Mouse (Mus musculus) liver, adult (tissue): ENCODE measurements around the gene Fam222b.

Source experiments
- GATA4 ChIP-seq: IDR thresholded peaks from 2 replicates; pipeline ENCODE4 v1.6.1; 2014; ENCODE audit warnings: mild to moderate bottlenecking, low read length; ENCODE audit not compliant: insufficient replicate concordance

The Fam222b gene

GRCm38 (mm10) chr11:78116146-78116410, 21.6 kb downstream of the Fam222b start:
- TF ChIP-seq GATA4, result no peak

GRCm38 (mm10) chr11:78118467-78118866, 24.0 kb downstream of the Fam222b start:
- TF ChIP-seq GATA4, result no peak

GRCm38 (mm10) chr11:78119898-78120297, 25.4 kb downstream of the Fam222b start:
- no peak for TF ChIP-seq GATA4

DNA sequence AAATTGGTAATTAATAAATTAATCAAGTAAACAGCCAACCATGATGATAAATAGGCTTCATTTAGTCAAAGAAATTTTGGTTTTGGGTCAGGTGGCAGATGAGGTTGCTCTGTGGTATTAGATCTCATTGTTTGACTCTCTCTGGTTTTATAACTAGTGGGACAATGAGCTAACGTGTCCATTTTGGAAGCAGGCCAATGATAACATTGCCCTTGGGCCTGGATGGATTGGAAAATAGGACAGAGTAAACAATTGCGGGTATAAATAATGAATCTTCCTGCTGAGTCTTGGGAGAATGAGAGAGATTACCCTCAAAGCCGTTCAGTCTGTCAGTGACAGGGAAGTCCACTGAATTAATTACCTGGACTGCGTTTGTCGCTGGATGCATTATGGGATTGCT, 26.7 kb downstream of the Fam222b start:
- TF ChIP-seq GATA4, result no peak

DNA sequence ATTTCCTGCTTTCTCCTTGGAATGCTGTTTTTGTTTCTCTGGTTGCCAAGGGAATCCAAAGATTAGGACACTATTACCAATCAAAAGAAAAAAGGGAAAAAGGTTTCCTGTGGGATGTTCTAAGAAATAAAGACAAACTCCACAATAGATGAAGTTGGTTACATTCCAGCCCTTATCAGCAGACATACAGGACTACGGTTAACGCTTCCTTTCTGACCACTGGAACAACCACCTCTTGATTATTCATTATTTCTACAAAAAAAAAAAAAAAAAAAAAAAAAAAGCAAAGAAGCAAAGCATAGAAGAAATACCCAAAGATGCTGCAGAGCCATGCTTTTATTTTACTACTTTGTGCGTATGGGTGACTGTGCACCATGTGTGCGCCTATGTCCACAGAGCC, 28.4 kb downstream of the Fam222b start:
- TF ChIP-seq GATA4, result peak; percentile 73; the same call in 1 of the 2 replicates

DNA sequence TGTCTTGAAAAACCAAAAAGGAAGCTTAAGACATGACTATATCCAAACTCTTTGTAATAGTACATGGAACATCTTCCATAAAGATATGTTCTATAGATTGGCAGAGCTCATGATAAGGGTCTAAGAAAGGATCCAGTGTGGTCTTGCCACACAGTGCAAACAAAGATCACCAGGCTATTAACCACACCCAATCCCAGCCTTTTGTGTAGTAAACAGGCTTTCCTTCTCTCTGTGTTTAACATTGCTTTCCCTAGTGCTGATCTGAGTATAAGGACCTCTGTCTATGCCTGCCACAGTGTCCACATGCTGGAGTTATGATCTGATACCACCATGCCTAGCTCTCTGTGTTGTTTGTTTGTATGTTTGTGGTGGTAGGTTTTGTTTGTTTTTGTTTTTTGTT, 29.3 kb downstream of the Fam222b start:
- TF ChIP-seq GATA4, result no peak

DNA sequence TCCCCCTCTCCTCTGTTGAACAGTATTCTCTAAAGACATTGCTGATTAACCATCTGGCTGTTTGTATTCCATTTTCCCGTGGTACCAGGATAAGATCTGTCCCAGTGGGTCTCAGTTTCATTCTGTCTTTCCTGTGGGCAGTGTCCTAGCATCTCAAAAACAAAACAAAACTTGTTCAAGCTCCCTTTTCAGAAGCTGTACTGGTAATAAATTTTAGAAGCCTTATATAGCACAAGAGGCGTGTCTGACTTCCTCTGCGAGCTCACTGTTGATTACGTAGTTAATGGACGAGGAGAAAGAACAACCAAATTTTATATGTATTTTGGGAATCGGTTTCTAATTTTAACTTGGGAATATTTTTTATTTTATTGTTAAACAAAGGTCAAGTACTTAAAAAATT, 31.2 kb downstream of the Fam222b start:
- no peak for TF ChIP-seq GATA4

DNA sequence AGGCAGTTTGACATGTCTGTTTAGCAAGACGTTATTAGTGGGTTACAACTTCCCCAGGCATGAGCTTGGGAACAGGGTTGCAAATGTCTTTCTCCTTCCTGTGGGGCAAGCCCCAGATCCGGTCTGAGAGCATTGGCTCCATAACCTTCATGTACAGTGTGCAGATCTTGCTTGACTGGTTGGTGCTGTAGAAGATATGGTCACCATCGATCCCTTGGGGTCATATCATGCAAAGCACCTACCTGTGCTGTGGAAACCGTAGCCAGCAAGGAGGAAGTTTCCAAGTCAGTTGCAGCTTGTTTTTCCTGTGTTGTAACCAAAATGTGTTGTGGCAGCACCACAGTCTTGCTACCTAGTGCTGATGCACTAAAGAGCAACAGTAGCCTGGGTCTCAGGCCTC, 32.3 kb downstream of the Fam222b start:
- no peak for TF ChIP-seq GATA4

DNA sequence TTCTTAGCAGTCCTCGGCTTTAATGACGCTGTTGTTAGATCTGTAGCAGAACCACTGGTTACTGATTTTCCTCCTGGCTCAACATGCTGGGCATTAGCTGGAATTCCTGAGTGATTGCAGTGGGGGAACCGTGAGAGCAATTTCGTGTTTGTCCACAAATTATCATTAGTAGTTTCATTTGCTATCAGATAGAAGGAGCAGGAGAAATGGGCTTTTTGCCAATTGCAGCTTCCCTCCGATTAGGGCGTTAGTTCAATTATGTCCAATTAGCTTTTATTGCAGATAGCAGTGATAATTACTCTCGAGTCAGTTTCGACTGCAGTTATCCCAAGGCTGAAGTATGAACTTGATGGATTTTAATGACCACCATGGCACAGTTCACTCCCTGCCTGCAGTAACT, 35.0 kb downstream of the Fam222b start:
- no peak for TF ChIP-seq GATA4

- TF ChIP-seq GATA4, result no peak
These were observed 39.5 kb downstream of the Fam222b start for GRCm38 (mm10) chr11:78133915-78134314.

DNA sequence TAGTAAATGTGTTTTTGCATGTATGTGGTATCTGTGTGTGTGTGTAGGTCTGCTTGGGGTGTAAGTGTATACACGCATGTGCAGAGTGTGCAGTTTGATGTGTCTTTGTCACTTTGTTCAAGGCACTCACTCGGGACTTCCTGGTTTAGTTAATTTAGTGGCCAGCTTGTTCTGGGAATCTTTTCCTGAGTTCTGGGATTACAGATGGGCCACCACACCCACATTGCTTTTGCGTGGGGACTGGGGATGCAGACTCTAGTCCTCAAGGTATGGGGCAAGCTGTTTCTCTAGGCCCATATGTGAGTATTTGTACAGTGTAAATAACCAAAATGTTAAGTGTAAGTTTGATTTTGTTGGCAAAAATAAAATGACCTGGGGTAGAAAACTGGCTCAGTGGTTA, 39.9 kb downstream of the Fam222b start:
- no peak for TF ChIP-seq GATA4

DNA sequence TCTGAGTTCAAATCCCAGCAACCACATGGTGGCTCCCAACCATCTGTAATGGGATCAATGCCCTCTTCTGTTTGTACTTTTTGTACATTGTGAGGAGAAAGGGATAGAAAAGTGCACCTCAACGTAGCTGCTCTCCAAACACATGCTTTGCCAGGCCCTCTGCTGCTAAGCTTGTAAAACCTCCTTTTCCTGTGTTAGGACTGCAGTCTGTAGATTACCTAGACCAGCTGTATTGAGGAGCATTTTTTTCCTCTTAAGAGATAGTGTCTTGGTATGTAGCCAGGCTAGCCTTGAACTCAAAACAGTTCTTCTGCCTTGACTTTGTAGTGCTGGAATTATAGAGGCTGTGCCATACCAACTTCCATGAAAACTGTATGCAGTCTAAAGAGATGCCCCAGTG, 41.7 kb downstream of the Fam222b start:
- no peak for TF ChIP-seq GATA4

GRCm38 (mm10) chr11:78137584-78137983, 43.1 kb downstream of the Fam222b start:
- TF ChIP-seq GATA4, result no peak

- TF ChIP-seq GATA4, result 0 out of 2 replicates have a peak, but pooled peaks have one; percentile 21
These were observed 43.6 kb downstream of the Fam222b start for GRCm38 (mm10) chr11:78138023-78138422.

DNA sequence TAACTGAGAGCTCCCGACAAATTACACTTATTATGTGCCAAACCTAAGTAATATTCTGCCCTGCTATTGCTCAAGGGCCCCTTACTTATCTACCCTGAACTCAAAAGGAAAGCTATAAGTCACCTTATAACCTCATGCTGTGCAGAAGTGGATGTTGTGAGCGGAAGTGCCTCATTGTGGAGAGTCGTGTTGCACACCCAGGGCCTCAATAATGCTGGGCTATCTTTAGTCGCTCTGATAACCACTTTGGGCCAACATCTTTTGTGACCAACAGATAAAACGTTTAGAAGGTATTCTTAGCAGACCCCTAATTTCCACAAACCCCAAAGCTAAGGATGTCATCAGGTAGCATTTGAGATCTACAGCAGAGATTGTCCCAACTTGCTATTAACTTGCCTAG, 46.2 kb downstream of the Fam222b start:
- TF ChIP-seq GATA4, result peak; percentile 24; the same call in 1 of the 2 replicates

DNA sequence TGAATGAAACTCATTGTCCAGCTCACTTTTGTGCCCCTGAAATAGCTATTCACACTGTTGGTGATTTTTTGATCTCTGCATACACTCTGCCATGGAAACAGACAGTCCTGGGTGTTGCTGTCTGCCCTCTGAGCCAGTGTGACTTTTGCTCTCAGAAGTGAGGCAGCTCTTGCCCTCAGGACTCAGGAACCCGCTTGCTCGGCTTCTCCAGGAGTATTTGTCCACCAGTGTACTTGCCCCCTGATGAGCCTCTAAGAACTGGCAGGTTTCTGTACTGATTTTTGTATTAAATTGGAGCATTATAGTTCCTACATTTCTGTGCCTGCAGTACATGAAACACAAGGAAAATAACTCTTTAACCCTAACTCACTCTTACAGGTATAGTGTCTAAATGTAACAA, 49.1 kb downstream of the Fam222b start:
- no peak for TF ChIP-seq GATA4

DNA sequence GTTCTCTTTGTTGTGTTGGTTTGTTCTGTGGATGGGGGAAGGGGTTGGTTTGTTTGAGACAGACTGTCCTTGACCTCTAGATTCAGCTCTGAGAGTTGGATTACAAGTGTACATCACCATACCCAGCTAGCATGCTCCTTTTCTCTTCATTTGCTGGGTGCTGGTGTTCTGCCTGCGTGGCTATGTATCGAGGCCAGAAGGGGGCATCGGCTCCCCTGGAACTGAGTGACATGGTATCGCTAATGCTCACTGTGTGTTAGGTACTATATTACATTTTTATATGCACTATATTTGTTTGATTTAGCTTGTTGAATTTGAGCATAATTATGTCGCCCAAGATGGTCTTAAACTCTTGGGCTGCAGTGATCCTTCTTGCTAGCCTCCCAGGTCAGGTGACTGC, 51.7 kb downstream of the Fam222b start:
- no peak for TF ChIP-seq GATA4
